Mouse (Mus musculus): ENCODE measurements around the gene Brdt.

The Brdt gene

DNA sequence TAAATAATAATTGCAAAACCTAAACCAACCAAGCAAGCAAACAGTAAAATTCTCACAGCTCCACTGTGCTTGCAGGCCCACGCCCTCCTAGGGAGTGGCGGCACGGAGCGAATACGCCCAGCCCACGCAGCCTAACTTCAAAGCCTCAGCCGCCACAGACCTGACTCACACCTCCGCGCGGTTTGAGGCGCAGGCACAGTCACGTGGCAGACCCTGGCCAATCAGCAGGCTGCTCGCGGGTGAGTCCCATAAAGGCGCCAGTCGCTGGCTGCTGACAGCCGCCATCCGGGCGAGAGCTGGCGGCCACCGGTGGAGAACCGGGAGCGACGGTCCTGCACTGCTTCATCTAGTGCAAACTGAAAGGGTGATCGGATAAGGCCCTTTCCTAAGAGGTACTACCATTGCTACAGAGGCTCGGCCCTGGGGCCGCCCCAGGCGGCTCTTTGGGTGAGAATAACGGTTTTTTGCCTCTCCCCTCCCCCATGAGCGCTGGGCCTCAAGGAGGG is at the start of gene Brdt:
Gene Brdt (plus strand): TSS at position 244 of the 506 bp plus-strand sequence.
- no peak for DNase-seq (ENCODE audit: low read depth)

DNA sequence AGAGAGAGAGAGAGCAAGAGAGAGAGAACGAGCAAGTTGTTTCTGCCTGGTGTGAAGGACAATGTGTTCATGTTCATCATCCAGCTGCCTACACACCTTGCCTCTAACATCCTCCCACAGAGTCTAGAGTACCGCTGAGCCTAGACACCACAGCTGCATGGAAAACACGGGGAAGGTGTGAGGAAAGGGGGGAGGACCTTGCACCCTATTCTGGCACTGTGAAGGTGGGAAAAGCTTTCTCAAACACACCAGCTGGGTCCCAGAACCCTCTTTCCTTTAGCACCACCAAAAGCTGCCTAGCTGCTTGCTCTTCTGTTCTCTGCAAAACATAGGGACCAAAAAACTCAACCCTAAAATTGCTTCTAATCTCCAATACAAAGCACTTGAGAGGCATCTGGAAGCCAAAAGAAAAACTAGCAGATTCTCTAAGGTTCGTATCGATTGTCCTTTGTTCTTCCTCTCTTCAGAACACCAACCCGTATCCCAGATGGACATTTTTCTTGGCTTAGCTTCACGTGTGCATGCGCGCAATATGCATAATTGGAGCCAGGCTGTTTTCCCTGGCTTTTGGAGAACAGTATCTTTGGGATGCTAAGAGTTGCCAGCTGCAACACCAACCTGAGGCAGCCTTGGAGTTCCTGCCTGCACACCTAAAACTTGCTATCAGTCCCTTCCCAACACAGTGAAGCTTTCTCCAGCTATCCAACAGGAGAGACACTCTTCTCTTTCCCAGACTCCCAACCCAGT is 48.2 kb upstream of the Brdt start:
- DNase-seq (ENCODE audit: low read depth) = no peak

DNA sequence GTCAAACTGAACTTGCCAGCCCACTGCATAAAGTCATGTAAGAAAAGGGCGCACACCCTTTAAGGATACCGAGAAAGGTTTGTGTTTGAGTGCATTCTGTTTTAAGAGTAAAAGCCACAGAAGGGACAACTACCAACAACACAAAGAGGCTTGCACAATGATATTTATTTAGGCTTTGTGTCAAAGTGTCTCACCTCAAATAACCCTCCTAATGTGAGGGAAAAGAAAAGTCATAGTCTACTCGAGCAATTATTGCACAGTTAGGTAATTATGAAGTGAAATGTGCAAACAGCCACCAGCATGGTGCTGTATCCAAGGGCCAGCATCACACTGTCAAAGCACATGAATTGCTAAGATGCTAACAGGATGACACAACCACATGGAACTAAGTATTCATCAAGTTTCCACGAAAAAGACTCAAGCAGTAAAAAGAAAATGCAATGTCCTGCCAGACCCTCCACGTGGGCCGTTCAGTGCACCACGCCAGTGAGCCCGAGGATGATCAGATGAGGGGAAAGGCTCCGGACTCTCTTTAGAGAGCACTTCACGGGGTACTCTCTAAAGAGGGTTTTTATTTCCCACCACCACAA is 46.9 kb upstream of the Brdt start:
- DNase-seq (ENCODE audit: low read depth) = no peak

DNA sequence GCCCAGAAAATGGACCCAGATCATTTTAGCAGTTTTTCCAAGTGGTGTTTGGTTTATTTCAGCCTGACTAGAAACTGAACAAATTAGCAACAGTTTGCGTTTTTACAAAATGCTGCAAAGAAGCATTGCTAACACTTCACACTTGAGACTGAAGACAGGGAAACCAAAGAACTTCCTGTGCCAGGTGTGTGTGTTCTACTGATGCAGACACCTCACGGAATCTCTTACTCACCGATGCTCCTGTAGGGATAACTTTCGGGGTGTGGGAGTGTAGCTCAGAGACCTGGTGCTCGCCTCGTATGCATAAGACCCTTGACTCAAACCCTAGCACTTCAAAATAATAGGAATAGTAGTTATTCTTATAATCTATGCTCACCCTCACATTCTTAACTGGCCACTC is 45.4 kb upstream of the Brdt start:
- no peak for DNase-seq (ENCODE audit: low read depth)

DNA sequence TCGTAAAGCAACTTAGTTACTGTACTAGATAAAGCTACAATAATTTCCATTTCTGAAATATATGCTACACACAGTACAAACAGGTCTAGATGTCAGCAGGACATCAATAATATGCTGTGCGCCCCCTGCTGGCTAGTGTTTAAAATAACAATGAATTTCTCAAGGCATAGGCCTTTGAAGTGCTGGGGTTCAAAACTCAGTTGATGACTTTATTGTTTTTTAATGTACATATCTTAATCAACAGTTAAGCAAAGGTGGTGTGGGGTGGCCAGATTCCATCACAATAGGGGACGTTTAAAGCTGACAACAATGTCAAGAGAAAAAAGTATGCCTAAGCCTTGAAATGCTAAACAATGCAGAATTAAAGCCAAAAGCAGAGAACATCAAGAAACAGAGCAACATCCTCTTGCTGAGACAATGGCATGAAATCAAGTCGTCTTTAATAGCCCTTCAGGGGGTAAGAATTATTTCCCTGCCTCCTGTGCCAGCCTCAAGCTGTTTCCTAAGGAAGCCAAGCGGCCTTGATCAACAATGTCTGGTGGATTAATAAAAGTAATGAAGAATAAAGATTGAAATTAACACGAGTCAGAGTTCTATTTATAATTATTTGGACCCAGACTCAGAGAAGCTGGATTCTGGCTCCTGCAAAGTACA is 43.6 kb upstream of the Brdt start:
- DNase-seq (ENCODE audit: low read depth) = no peak

DNA sequence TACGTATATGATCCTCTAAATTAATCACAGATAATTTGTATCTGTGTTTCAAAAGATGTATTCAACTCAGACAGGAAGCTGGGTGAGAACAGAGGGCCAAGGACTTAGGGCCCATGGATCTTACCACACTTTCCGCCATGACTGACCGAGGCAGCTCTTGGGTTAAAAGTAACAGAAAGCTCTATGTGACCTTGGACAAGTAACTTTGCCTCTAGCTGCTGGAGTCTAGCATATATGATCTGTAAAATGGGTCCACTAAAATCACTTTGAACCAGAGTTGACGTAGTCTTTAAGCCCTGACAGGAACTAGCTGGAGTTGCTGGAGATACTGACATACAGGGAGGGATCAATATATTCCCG is 43.1 kb upstream of the Brdt start:
- no peak for DNase-seq (ENCODE audit: low read depth)

DNA sequence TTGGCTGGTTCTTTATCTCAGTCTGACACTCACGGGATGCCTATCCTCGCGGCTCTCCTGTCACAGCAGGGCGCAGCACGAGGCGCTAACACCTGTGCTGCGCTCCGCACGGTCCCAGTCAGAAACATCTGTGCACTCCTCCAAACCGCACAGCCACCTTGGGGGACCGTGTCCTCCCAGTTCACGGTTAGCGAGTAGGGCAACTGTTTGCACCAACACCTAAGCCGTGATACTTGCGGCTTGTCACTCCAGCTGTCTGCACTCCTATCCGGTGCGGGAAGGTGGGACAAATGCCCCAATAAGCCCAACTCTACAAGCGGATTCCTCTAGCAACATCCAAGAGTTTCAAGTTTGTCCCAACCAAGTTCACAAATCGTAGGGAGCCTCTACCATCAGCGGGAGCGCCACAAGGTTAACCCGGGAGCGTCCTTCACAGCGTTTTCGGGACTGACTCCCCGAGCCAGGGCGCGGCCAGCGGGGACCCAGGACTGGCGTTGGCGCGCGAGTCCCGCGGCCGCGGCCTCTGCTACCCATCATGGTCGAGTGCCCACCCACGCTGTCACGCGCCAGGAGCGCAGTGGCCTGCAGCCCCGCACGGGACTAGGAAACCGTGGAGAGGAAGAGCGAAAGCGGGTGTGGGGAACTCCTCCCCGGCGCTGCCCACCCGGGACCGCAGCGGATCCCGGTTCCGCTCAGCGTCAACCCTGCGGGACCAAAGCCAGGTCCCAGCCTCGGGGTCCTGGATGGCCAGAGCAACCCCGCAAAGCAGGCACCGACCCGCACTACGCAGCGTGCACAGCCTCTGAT is 42.3 kb upstream of the Brdt start:
- DNase-seq (ENCODE audit: low read depth) = no peak

DNA sequence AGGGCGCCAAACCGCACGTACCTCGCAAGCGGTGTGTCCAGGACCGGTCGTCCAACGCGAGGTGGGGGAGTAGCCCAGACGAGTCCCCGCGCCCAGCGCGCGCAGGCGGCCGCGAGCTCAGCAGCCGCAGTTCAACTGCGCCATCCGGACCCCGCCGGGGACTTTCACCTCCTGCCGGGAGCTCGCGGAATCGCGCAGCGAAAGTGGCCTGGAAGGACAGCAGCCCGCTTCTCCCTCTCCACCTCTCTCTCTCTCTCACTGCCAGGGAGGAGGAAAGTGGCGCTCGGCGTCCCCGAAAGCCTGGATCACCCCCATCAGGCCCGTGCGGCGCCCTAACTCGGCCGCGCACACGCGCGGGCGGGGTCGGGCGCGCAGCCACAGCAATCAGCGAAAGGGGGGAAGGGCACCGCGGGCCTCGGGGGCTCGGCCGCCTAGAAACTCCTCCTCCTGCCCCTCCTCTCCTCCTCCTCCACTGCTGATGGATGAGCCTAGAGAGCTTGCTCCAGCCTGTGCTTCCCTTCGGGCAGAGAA is 41.7 kb upstream of the Brdt start, which contains the start of gene Tgfbr3:
Gene Tgfbr3 (minus strand): TSS at position 396 of the 531 bp plus-strand sequence.
- no peak for DNase-seq (ENCODE audit: low read depth)

DNA sequence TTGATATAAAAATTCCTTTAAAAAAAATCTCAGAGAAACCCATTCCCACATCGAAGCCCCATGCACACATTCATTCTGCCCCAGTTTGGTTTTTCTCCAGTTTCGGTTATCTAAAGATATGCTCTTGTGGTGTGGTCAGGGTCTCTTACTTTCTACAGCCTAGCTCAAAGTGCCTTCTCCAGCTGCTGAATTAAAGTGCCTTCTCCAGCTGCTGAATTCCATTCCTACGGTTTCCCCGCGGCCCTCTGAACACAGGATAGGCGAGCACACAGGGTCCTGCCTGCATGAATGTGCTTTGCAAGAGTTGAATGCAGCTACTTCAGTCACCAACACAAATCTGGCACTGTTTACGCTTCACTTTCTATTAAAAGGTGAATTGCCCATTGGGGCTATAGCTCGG is 41.0 kb upstream of the Brdt start:
- no peak for DNase-seq (ENCODE audit: low read depth)

DNA sequence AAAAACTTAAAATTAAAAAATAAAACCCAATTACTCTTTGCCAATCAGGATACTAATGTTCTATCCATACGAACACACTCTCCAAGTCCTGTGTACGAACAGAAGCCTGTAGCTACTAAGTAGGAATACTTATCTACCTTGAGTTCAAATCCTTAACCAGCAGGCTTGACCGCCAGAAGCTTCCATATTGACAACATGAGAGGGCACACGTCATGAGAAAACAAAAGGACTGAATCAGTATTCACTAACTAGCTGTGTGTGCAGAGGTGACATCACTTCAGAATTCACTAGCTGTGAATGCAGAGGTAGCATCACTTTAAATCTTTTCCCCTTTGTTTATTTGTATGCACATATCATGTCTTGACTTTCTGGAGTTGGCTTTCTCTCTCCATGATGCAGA is 36.9 kb upstream of the Brdt start:
- DNase-seq (ENCODE audit: low read depth) = no peak

DNA sequence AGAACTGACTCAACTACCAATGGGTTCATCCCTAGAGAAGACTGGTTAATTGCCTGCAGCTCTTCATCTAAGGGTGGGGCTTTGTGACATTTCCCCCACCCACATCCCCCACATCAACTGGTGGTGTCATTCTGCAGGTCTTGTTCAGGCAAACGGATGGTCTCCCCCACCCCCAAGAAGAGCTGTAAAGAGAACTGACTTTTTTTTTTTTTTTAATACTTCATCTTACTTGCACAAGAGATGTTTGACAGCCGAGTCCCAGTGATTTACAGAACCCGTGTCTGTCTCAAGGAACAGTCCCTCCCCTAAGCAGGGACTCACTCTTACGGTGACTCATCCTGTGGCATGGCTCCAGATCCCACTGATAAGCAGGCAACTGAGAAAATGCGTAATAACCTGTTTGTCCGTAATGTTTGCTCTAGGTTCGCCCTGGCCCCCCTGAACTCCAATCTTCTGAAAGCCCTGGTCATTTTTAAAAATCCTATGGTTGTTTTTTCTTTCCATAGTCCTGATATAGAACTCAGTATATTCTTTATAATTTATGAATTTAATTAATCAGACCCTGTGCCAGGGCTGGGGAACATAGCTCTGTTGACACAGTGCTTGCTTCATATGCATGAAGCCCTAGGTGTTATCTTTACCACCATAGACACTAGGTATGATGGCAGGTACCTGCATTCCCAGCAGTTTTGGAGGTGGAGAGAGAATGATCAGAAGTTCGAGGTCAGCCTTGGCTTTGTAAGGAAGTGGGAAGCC is 35.7 kb upstream of the Brdt start:
- DNase-seq (ENCODE audit: low read depth) = no peak

DNA sequence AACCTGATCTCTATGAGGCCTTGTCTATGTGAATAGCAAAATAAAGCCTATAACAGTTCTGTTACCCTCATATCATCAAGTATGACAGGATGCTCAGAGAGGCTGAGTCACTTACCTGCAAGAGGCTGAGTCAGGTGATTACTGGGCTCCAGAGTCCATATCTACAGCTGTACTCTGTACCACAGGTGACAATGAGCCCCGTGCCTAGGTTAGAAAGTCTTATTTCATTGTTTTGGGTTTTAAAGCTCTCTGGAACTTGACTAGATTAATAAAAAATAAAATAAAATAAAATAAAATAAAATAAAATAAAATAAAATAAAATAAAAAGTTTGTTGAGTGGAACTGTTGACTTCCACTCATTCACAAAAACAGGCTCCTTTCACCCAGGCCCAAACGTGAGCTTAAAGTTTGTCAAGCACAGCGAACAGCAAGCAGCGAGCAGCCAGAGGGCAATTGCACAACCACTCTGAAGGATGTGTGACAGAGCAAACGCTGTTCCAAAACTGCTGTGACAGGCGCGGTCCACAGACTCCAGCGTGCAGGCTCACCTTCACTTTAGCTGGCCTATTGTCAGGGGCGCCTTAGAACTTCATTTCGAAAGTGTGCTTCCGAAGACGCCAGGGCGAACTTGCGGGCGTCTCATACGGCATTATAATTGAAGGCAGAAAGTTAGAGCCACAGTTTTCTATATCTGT is 35.0 kb upstream of the Brdt start:
- DNase-seq (ENCODE audit: low read depth) = no peak

DNA sequence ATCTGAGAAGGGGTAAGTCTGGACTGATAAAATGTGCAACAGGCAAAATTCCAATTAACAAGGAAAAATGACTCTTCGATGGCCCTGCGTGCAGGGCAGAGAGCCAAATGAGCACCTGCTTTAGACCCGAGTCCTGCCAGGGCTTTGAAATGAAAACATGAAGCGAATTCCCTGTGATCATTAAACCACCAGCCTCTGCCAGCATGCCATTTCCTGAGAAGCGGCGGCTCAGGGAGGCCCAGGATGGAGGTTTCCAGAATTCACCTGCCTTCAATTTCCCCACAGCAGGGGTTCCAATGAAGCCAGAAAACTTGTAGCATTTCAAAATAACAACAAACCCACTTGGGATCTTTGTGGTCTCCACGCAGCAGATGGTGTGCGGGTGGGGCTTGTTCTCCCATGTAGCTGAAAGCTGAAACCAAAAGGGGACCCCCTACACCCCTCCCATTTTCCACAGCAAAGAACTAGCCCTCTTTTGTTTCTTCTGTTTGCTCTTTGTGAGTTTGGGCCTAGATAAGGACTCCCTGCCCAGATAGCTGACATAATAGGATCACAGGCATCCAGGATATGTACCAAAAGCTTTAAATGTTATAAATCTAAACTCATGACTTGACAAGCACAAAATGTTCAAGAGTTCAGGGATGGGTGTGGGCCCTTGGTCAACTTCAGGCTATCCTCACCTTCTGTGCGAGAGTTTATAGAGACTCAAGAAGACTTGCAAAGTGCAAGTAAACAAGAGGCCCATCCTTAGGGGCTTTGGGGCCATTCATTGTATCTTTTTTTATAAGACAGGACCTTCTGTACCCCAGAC is 34.2 kb upstream of the Brdt start:
- DNase-seq (ENCODE audit: low read depth) = no peak

DNA sequence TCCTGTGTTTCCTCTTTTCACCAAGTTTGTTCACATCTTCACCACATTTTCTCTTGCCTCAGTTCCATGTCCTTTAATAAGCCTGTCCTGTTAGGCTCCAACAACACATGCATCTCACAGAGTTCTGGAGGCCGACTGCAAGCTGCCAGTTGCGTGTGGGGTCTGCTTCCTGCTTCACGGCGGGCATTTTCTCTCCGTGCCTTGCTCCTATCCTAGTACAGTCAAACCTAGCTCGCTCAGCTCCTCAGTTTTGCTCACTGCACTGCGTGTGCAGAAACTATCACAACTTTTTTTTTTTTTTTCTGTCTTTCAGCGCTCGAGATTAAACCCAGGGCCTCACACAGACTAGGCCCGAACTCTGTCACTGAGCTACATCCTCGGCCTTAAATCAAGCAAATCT is 32.1 kb upstream of the Brdt start:
- DNase-seq (ENCODE audit: low read depth) = no peak

DNA sequence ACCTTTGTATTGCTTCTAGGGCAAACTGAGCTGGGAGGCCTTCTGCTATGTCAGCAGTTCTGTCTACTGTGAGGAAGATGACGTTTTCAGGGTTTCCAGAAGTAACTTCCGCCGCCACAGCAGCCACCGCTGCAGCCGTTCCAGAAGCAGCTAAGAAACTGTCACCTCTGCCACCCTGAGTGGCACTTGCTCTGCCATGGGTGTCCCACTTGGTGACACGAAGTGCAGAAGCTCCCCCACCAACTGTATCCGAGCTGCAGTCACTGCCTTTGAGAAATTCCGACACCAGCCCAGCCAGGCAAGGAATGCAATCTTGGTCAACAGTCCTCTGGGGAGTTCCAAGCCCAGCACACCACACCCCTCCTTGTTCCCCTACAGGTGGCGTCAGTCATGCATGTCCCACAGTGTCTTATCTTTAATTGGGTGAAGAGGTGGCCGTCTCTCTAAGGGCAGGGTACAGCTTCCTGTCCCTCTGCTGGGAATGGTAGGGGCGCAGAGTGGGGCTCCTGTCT is 27.6 kb upstream of the Brdt start:
- DNase-seq (ENCODE audit: low read depth) = no peak

DNA sequence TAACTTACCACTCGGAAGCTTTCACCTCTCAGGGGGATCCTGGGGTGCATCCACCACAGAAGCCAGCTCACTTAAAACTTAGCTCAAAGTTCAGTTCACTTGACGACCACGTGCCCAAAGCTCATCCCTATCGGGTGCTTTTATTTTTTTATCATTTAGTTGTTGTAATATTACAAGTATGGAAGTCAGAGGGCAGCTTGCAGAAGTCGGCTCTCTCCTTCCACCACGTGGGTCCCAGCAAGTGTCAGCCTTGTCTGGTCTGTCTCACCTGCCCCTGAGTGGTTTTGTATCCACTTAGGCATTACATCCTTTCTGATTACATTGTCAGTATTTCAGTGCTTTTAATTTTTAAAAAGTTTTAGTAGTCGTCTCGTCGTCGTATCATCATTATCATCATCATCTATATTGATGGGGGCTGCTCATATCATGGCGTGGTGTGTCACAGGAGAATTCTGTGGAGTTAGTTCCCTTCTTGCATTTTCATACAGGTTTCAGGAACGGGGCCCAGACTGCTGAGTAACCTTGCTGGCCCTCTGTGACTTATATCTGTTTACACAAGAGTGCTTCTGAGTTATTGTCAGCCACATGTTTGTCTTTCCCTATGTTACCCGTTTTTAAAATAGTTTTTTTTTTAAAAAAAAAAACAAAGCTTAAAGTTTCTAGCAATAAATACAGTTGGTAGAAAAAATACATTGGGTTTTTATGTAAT is 26.7 kb upstream of the Brdt start:
- DNase-seq (ENCODE audit: low read depth) = no peak

DNA sequence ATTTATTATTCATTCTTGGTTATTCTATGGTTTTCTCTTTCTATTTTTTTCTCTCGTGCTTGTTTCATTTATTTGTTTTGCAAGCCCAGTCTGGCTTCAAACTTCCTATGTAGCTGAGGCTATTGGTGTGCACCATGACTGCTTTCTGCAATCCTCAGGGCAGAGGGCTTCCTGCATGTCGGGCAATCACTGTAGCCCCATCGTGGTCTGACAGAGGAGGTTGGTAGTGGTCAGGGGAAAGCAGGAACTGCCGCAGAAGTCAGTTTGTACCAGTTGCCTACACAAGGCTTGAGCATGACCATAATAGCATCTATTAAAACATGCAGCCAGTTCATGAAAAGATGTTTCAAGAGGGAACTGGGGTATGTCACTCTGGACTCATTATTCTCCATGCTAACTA is 23.5 kb upstream of the Brdt start:
- DNase-seq (ENCODE audit: low read depth) = no peak

DNA sequence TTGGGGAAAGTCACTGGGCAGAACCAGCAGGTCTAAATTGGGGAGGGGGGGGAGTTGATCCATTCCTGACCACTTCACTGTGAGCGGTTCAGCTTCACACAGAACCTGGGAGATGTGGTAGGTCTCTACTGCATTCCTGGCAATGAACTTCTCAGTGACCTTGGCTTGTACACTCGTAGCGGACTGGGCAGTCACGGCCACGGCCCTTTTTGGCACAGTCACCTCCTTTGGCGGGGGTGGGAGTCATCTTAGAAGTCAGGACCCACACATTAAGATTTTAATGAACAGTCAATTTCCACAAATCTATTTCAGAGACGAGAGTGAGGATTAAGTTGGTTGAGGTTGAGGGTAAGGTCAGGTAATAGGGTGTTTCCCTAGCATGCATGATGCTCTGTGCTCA is 13.8 kb upstream of the Brdt start:
- no peak for DNase-seq (ENCODE audit: low read depth)

DNA sequence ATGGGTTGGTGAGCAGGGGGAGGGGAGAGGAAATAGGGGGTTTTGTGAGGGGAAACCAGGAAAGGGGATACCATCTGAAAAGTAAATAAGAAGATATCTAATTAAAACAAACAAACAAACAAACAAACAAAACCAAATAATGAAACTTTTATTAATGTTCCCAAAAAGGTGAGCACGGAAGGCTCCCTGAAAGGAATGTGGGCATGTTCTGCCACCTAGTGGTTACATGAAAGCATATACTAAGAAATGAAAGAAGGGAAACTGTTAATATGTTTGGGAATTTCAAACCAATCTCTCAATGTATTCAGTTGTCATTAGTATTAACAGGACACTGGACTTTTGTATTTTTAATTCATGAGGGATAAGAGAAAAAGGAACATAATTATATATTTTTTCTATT is 10.3 kb upstream of the Brdt start:
- DNase-seq (ENCODE audit: low read depth) = peak; percentile 11
